Mouse (Mus musculus) embryonic facial prominence, embryonic 13.5 days (tissue): ENCODE data around the gene Utrn. TPM values are rescaled to one million over a fixed set of nuclear protein-coding genes. Genes with fewer than 3 reads are reported as not detected.

Source experiments
- ATAC-seq: fragments of 200-750 bp; cut with Nextera tagmentation; 2 replicates; pipeline ENCODE4 v1.8.0; 2017; ENCODE audit warnings: low read depth; ENCODE audit not compliant: insufficient number of reproducible peaks, insufficient read depth, low FRiP score, low TSS enrichment
- H3K27ac ChIP-seq: fragments of 300-500 bp; sonication (generic); 2 replicates; pipeline ENCODE4 v1.5.1; 2015; ENCODE audit warnings: moderate library complexity, mild to moderate bottlenecking, inconsistent platforms
- H3K27me3 ChIP-seq: fragments of 300-500 bp; sonication (generic); 2 replicates; pipeline ENCODE4 v1.6.1; 2015; ENCODE audit warnings: mild to moderate bottlenecking, inconsistent platforms
- H3K36me3 ChIP-seq: fragments of 300-500 bp; sonication (generic); 2 replicates; pipeline ENCODE4 v1.6.1; 2015; ENCODE audit warnings: mild to moderate bottlenecking, inconsistent platforms
- H3K4me1 ChIP-seq: fragments of 300-500 bp; sonication (generic); 2 replicates; pipeline ENCODE4 v1.6.1; 2015; ENCODE audit warnings: inconsistent platforms
- H3K4me2 ChIP-seq: fragments of 300-500 bp; sonication (generic); 2 replicates; pipeline ENCODE4 v1.6.1; 2015; ENCODE audit warnings: moderate library complexity, mild to moderate bottlenecking, inconsistent platforms
- H3K4me3 ChIP-seq: fragments of 300-500 bp; sonication (generic); 2 replicates; pipeline ENCODE4 v1.5.1; 2015; ENCODE audit warnings: mild to moderate bottlenecking, inconsistent platforms
- H3K9ac ChIP-seq: fragments of 300-500 bp; sonication (generic); 2 replicates; pipeline ENCODE4 v1.6.1; 2015; ENCODE audit warnings: mild to moderate bottlenecking, inconsistent platforms
- H3K9me3 ChIP-seq: fragments of 300-500 bp; sonication (generic); 2 replicates; pipeline ENCODE4 v1.6.1; 2016; ENCODE audit warnings: inconsistent platforms
- WGBS: fragments of 180-500 bp; shearing (Covaris S2); methylation state at CpG from one replicate; pipeline ENCODE4 v1.1.7; 2015; ENCODE audit warnings: mixed read lengths; 5-methylcytosine and 5-hydroxymethylcytosine counted together
- polyA plus RNA-seq: library from polyadenylated mRNA; unstranded; fragments of >200 nt; fragmentation: Nextera tagmentation; extraction: Ambion mirVana; gene quantifications from 2 replicates; pipeline ENCODE4 v1.2.1, GENCODE M21; 2015

Gene Utrn
- polyA plus RNA-seq, 1 experiment from 2014 or later, result 101 TPM

DNA sequence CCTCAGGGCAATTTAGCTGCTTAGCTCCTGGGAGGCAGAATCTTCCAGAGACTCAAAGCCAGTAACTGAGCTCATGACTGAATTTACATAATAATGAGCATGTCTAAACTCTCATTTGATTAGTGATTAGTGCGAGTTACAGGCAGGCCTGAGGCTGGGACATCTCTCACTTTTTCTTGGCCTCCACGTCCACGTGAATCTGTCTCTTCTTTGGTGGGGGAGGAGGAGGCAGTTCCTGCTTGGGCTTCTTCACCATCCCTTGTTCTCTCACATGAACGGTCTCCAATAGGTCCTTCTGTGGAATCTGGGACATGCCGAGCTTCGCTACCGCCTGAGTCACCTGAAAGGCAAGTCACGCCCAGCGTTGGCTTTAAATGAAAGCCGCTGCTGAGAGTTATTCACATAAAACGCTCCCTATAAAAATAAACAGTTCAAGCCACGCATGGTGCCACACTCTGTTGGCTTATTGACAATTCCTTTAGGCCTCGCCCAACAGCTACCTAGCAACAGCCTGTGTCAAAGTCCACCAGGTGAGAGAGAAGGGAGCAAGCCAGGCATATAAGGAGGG is 143.0 kb downstream of the Utrn start:
- Histone ChIP-seq H3K27ac (no peak overlapping the region), H3K4me3 (no peak overlapping the region), H3K9me3 (no peaks in the 10 kb centered on the region), H3K27me3 (no peaks in the 10 kb centered on the region), H3K9ac (no peak overlapping the region), H3K36me3 (peaks cover 48% of the 10 kb centered on the region), H3K4me2 (no peak overlapping the region), H3K4me1 (peaks cover 6% of the 10 kb centered on the region; the same call in 1 of the 2 replicates)
- WGBS, result 62% methylated on average over 13 of the region's 13 CpGs
- ATAC-seq, result no peak

DNA sequence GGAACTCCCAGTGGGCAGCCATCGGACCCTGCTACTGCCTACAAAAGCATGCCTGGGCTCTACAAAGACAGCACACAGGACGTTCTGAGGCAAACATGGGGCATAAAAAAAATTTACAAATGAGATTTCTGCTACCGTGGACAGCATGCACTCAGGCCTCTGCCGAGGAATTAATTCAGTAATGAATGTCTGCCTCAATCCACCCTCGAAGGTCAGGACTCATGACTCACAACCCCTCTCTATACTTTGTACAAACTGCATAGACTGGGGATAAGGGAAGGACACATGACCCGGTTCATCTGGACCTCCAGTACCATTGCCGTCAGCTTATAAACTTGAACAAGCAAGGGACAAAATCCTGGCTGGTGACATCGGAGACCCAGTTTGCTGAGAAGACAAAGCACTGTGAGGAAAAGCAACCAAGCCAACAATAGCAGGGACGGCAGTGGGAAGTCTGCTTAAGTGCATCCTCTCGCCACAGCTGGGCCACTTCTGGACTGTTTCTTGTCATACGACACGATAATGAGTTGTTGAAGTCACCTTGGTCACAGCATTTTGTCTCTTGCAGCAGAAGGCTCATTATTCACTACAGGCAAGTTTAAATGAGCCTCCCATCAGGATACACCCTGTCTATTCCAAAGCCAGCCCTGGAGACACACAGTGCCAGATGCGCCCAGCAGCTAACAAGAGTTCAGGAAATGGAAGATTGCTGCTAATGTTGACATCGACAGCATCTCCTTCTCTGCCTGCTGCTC is 144.7 kb downstream of the Utrn start:
- no peaks in the 10 kb centered on the region for H3K27me3 ChIP-seq
- no peak overlapping the region for H3K9ac ChIP-seq
- H3K4me2 ChIP-seq, result no peak overlapping the region
- WGBS, result 77% methylated on average over 14 of the region's 14 CpGs
- H3K4me3 ChIP-seq, result no peak overlapping the region
- H3K36me3 ChIP-seq, result peaks cover 54% of the 10 kb centered on the region
- H3K9me3 ChIP-seq, result no peaks in the 10 kb centered on the region
- ATAC-seq, result no peak
- H3K4me1 ChIP-seq, result 0 out of 2 replicates have a peak, but pooled peaks cover 4% of the 10 kb centered on the region
- no peak overlapping the region for H3K27ac ChIP-seq

DNA sequence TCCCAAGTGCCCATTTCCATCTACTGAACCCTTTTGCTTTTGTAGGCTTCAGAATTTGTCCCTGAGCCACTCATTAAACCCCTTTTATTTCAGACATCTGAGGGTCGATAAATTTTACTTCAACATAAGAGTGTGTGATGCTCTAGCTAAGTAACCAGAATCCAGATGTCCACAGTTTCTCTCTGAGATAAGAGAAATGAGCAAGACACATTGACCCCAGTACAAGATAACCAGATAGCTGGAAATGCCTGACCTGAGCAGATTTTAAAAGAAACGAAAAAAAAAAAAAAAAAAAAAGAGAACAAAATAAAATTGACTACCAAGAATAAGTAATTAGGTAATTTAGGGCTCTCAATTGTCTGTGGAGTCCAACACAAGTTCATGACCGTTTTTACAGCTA is 145.9 kb downstream of the Utrn start:
- Histone ChIP-seq H3K9ac (no peak overlapping the region), H3K27me3 (no peaks in the 10 kb centered on the region), H3K4me1 (0 out of 2 replicates have a peak, but pooled peaks cover 4% of the 10 kb centered on the region), H3K4me3 (no peak overlapping the region), H3K9me3 (no peaks in the 10 kb centered on the region), H3K4me2 (no peak overlapping the region), H3K36me3 (peaks cover 55% of the 10 kb centered on the region), H3K27ac (no peak overlapping the region)
- ATAC-seq, result no peak
- 57% methylated on average over 3 of the region's 3 CpGs for WGBS

DNA sequence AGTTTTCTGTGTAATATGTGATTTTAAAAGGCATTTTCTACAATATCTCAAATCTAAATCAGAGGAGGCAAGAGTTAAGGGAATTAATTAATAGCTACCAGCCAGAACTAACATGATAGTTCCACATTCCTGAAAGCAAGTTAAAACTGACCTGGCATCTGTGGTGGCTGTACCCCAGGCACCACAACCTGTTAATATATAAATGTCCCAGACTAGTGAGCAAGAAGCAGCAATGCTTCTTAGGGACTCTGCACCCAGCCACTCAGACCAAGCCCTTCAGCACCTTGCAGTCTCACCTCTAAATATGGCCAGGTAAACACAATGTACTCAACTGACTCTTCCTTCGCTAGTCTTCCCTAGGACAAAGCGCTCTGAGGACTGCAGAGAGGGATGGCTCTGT is 147.1 kb downstream of the Utrn start:
- no peaks in the 10 kb centered on the region for H3K9me3 ChIP-seq
- H3K27me3 ChIP-seq, result no peaks in the 10 kb centered on the region
- ATAC-seq, result no peak
- 0 out of 2 replicates have a peak, but pooled peaks cover 4% of the 10 kb centered on the region for H3K4me1 ChIP-seq
- H3K36me3 ChIP-seq, result peaks cover 55% of the 10 kb centered on the region
- no peak overlapping the region for H3K4me2 ChIP-seq
- no peak overlapping the region for H3K4me3 ChIP-seq
- 78% methylated on average over 2 of the region's 2 CpGs for WGBS
- no peak overlapping the region for H3K9ac ChIP-seq
- no peak overlapping the region for H3K27ac ChIP-seq

DNA sequence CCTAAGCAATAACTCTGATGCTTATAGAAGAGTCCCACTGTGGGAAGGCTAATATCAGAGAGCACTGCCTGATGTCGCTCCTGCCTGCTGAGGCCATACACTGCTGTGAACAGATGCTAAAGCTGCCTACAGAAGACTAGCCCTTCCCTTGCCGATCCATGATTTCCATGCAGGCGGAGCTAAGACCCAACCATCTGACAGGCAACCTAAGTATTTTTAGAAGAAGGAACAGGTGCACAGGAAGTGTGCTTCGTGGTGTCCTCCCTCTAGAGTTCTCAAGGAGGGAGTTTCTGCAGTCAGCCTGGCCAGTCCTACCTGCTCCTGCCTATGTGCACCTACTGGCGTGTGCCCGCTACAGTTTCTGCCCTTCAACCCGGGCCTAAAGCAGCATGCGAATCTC is 150.8 kb downstream of the Utrn start:
- H3K4me2 ChIP-seq, result no peak overlapping the region
- H3K9me3 ChIP-seq, result no peaks in the 10 kb centered on the region
- no peak for ATAC-seq
- H3K4me3 ChIP-seq, result no peak overlapping the region
- no peak overlapping the region for H3K9ac ChIP-seq
- H3K36me3 ChIP-seq, result peaks cover 50% of the 10 kb centered on the region
- 0 out of 2 replicates have a peak, but pooled peaks cover 4% of the 10 kb centered on the region for H3K4me1 ChIP-seq
- H3K27ac ChIP-seq, result no peak overlapping the region
- WGBS, result 90% methylated on average over 8 of the region's 8 CpGs
- H3K27me3 ChIP-seq, result no peaks in the 10 kb centered on the region

DNA sequence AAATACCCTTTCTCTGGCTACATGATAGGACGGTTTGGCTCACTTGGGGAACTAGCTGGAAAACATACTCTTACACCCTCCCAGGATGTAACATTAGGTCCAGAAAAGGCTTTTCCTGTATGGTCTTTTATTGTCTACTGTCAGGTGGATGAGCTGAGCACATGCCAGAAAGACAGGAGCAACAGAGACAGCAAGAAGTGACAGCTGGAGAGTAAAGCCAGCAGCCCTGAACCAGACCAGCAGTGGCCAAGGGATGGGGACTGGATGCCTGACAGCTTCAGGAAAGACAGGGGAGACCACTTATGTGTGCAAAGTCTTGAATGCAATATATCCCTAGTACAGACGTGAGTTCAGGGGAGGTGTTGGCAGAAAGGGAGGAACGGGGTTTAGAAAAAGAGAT is 151.8 kb downstream of the Utrn start:
- no peak overlapping the region for H3K9ac ChIP-seq
- no peak for ATAC-seq
- peaks cover 60% of the 10 kb centered on the region for H3K36me3 ChIP-seq
- no peaks in the 10 kb centered on the region for H3K27me3 ChIP-seq
- 88% methylated on average over 3 of the region's 3 CpGs for WGBS
- H3K9me3 ChIP-seq, result no peaks in the 10 kb centered on the region
- H3K27ac ChIP-seq, result no peak overlapping the region
- no peak overlapping the region for H3K4me3 ChIP-seq
- H3K4me1 ChIP-seq, result 0 out of 2 replicates have a peak, but pooled peaks cover 2% of the 10 kb centered on the region
- no peak overlapping the region for H3K4me2 ChIP-seq

DNA sequence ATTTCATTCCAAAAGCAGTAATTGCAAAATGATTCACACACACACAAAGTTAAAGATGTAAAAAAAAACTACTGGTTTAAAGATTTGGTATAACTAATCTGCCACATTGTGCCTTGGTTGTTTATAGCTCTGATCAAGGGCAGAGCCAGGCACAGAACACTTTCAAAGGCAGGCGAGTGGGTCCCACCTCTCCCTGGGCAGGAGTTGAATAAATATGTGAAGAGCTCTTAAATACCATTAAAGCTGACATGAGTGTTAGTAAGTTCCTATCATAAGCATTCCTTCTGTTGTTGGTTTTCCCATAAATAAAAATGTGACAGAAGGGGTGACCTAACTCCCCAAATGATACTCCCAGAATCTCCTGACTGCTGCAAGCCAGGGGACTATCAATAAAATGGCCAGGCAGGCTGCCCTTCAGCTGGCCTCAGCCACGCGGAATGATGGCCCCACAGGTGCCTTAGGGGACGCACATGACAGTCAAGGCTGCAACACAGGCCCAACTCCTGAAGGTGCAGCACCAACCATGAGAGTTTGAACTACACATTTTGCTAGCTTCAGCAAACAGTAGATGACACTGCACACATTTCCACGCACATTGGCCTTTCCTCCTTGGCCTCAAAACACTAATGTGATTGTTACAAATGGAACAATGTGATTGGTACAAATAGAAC is 152.4 kb downstream of the Utrn start:
- no peak for ATAC-seq
- no peak overlapping the region for H3K4me2 ChIP-seq
- no peak overlapping the region for H3K27ac ChIP-seq
- H3K36me3 ChIP-seq, result peaks cover 66% of the 10 kb centered on the region
- H3K9ac ChIP-seq, result no peak overlapping the region
- no peak overlapping the region for H3K4me3 ChIP-seq
- no peaks in the 10 kb centered on the region for H3K27me3 ChIP-seq
- 83% methylated on average over 5 of the region's 5 CpGs for WGBS
- no peaks in the 10 kb centered on the region for H3K9me3 ChIP-seq
- H3K4me1 ChIP-seq, result no peaks in the 10 kb centered on the region

DNA sequence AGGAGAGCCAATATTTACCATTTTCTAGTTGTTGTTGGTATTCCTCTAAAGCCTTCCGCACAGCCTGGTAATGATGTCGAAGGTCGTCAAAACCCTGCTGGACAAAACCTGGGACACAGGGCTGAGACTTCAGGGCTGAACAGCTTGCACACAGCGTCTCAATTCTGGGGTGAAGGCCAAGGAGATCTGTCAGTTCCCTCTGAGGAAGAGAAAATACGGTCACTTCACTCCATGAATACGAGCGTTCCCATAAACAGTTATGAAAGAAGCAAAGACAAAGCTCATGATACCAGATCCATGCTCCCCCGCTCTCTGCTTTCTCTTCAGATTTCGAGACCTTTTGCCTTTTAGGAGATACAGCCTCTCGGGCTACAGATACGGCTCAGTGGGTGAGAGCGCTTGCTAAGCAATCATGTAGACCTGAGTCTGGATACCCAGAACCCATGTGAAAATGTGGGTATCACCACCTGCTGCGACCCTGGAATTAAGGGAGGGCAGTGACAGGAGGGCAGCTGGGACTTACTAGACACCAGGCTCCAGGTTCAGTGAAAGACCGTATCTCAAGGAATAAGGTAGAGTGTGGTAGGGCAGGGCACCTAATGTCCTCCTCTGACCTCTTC is 155.8 kb downstream of the Utrn start:
- Histone ChIP-seq H3K4me2 (no peak overlapping the region), H3K9ac (no peak overlapping the region), H3K4me1 (no peaks in the 10 kb centered on the region), H3K4me3 (no peak overlapping the region), H3K36me3 (peaks cover 58% of the 10 kb centered on the region), H3K27ac (no peak overlapping the region), H3K9me3 (no peaks in the 10 kb centered on the region), H3K27me3 (no peaks in the 10 kb centered on the region)
- ATAC-seq, result no peak
- 94% methylated on average over 14 of the region's 14 CpGs for WGBS

DNA sequence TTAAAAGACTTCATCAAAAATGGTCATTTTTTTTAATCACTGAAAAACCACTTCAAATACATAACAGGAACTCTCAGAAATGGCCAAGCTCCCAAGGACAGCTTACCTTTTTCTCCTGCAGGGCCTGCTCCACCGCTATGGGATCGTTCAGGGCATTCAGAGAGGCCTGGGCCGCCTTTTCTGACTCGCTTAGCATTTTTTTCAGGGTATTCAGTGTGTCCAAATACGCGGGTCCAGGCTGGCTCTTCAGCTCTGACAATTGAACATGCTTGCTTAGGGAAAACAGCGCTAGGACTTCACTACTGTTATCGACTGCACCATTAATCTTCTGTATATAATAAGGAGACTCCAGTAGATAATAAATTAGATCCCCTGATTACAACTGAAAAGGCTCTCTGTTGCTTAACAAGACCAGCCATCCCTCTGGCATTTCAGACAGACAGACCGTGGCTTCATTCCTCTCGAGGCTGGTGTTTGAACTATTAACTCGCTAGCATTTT is 157.8 kb downstream of the Utrn start:
- Histone ChIP-seq H3K9ac (no peak overlapping the region), H3K4me3 (no peak overlapping the region), H3K36me3 (peaks cover 53% of the 10 kb centered on the region)

DNA sequence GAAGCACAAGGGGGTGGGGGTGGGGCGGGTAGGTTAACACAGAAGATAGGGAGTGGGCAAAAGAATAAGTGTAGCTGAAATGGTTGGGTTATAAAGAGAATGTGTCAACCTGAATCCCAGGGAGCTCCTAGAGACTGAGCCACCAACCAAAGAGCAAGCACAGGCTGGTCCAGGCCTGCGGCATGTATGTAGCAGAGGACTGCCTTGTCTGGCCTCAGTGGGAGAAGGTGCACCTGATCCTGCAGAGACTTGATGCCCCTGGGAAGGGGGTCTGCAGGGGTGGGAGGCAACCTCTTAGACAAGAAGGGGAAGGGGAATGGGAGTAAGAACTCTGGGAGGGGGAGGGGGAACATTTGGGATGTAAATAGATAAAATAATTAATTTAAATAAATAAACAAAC is 162.6 kb downstream of the Utrn start:
- 0 out of 2 replicates have a peak, but pooled peaks have one; percentile 40 for ATAC-seq
- H3K27me3 ChIP-seq, result no peaks in the 10 kb centered on the region
- no peak overlapping the region for H3K27ac ChIP-seq
- H3K4me2 ChIP-seq, result no peak overlapping the region
- peaks cover 18% of the 10 kb centered on the region for H3K4me1 ChIP-seq
- peaks cover 23% of the 10 kb centered on the region; the same call in 1 of the 2 replicates for H3K36me3 ChIP-seq
- 87% methylated on average over 2 of the region's 2 CpGs for WGBS
- H3K9ac ChIP-seq, result no peak overlapping the region
- no peaks in the 10 kb centered on the region for H3K9me3 ChIP-seq
- H3K4me3 ChIP-seq, result no peak overlapping the region

More for the DNA sequence above, 157.8 kb downstream of the Utrn start:
- Histone ChIP-seq H3K9me3 (no peaks in the 10 kb centered on the region), H3K27me3 (no peaks in the 10 kb centered on the region), H3K4me1 (no peaks in the 10 kb centered on the region), H3K27ac (no peak overlapping the region), H3K4me2 (no peak overlapping the region)
- 71% methylated on average over 11 of the region's 11 CpGs for WGBS
- ATAC-seq, result no peak

DNA sequence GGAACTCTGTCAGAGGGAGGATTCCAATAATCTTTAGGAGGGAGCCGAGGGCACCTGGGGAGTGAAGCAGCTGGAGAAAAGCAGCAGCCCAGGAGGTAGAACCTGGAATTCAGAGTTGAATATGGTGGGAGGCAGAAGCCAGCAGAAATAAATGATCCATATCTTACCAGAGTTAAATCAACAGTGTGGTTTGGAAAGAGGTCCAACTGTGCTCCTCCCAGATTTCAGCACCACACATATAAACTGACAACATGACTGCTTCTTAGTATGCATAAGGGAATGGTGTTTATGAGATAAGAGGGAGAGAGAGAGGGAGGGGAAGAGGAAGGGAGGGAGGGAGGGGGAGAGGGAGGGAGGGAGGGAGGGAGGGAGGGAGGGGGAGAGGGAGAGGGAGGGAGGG is 163.2 kb downstream of the Utrn start:
- Histone ChIP-seq H3K9me3 (no peaks in the 10 kb centered on the region), H3K36me3 (peaks cover 23% of the 10 kb centered on the region; the same call in 1 of the 2 replicates), H3K4me3 (no peak overlapping the region), H3K27ac (no peak overlapping the region), H3K27me3 (no peaks in the 10 kb centered on the region), H3K4me2 (no peak overlapping the region), H3K4me1 (peaks cover 18% of the 10 kb centered on the region), H3K9ac (no peak overlapping the region)
- ATAC-seq, result no peak
- 46% methylated on average over 1 of the region's 1 CpGs for WGBS
